Comparison of ENCODE assay signal across 8 mouse cellular contexts in genomic region chr6:50455102-50455828, GRCm38 (mm10). TPM values are rescaled to one million over a fixed set of nuclear protein-coding genes. Genes with fewer than 3 reads are reported as not detected.
DNase-seq lines count a peak whose midpoint lies in the region; ATAC-seq lines count a peak whose summit lies in the region.

No protein-coding gene starts in this region.

- WGBS in embryonic facial prominence, embryonic 15.5 days, result under 1% methylated on average over 39 of the region's 39 CpGs
- WGBS in heart, embryonic 15.5 days, result 1% methylated on average over 39 of the region's 39 CpGs

- peak; percentile 26 for ATAC-seq in embryonic facial prominence, embryonic 15.5 days (ENCODE audit: insufficient number of reproducible peaks, low FRiP score, low TSS enrichment, low read depth)
- ATAC-seq in heart, embryonic 15.5 days (replicated peaks; ENCODE audit: insufficient number of reproducible peaks, insufficient read depth, low FRiP score, low read depth), result peak; percentile 40
- peak; percentile 47 for ATAC-seq in megakaryocyte, adult 5-6 weeks (ENCODE audit: poor library complexity, severe bottlenecking)

- no peaks in the 10 kb centered on the region for H3K36me3 ChIP-seq in embryonic facial prominence, embryonic 15.5 days
- no peaks in the 10 kb centered on the region for H3K36me3 ChIP-seq in heart, embryonic 15.5 days

- H3K9ac ChIP-seq in embryonic facial prominence, embryonic 15.5 days, result peak overlapping the region; percentile 53
- peak overlapping the region; percentile 77 for H3K9ac ChIP-seq in heart, embryonic 15.5 days

- H3K4me2 ChIP-seq in embryonic facial prominence, embryonic 15.5 days (replicated peaks), result peak overlapping the region; percentile 84
- peak overlapping the region; percentile 88 for H3K4me2 ChIP-seq in heart, embryonic 15.5 days

- no peaks in the 10 kb centered on the region for H3K27me3 ChIP-seq in embryonic facial prominence, embryonic 15.5 days
- H3K27me3 ChIP-seq in heart, embryonic 15.5 days, result no peaks in the 10 kb centered on the region

- no peaks in the 10 kb centered on the region for H3K9me3 ChIP-seq in embryonic facial prominence, embryonic 15.5 days (replicated peaks)
- H3K9me3 ChIP-seq in heart, embryonic 15.5 days (replicated peaks), result no peaks in the 10 kb centered on the region

- peak; percentile 23 to 38 for DNase-seq in layer of hippocampus, adult 18-20 months (ENCODE audit: low spot score in 2 of 2)
- DNase-seq in layer of hippocampus, adult 9-10 months (ENCODE audit: low spot score), result no peak
- peak; percentile 8 to 29 for DNase-seq in adrenal gland, postnatal 4 days (ENCODE audit: low spot score in 2 of 2)
- peak; percentile 65 to 75 for DNase-seq in kidney, postnatal 4 days
- DNase-seq in right cerebral cortex, postnatal 25 days, result peak; percentile 54

- H3K4me1 ChIP-seq in embryonic facial prominence, embryonic 15.5 days, result peaks cover 26% of the 10 kb centered on the region
- H3K4me1 ChIP-seq in heart, embryonic 15.5 days (replicated peaks), result peaks cover 12% of the 10 kb centered on the region; the same call in 1 of the 2 replicates

- H3K4me3 ChIP-seq in embryonic facial prominence, embryonic 15.5 days (replicated peaks), result peak overlapping the region; percentile 74
- peak overlapping the region; percentile 83 for H3K4me3 ChIP-seq in heart, embryonic 15.5 days

- peak overlapping the region; percentile 88 for H3K27ac ChIP-seq in embryonic facial prominence, embryonic 15.5 days (replicated peaks)
- peak overlapping the region; percentile 95 for H3K27ac ChIP-seq in heart, embryonic 15.5 days

RNA-seq across cellular contexts. Expression of gene Osbpl3, which starts 0.7 kb away (rescaled TPM):
- total RNA-seq in layer of hippocampus, adult 18-20 months (2021), result 10 to 100 TPM; 17.3 to 19.6 TPM
- 10 to 100 TPM; 56.0 to 58.5 TPM for total RNA-seq in adrenal gland, postnatal 4 days (2021)
- 12.2 and 14.5 TPM in 2 replicates for polyA plus RNA-seq in embryonic facial prominence, embryonic 15.5 days (2015; fragmentation: Nextera tagmentation; extraction: Ambion mirVana)
- 15.6 and 15.8 TPM in 2 replicates for polyA plus RNA-seq in heart, embryonic 15.5 days (2015; fragmentation: Nextera tagmentation; extraction: Ambion mirVana)
- total RNA-seq in megakaryocyte, adult 5-6 weeks (2015), result 9.0 and 10.7 TPM in 2 replicates
- 15.5 and 17.9 TPM in 2 replicates for total RNA-seq in megakaryocyte, adult 5-6 weeks (2017)
